8 mouse cellular contexts compared by ENCODE assay signal in the genomic region with DNA sequence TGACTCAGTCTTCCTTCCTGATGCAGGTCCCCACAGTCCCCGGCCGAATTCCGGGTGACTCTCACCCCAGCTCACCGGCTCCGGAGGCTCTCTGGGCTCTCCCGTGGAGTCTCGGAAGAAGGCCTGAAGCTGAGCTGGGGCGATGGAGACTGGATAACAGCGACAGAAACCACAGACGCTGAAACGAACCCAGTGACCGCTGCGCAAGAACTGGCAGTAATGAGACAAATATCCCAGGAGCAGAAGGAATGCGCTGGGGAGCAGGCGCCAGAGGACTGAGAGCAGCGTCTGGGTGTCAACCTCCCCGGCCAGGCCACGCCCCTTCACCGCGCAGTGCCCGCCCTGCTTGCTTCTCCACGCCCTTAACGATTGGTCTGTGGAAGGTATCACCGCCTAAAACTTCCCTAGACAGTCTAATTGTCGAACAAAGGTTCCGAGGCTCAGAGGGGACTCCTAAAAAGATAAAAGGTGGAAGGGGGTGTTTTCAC. TPM values are rescaled to one million over a fixed set of nuclear protein-coding genes. Genes with fewer than 3 reads are reported as not detected.
A peak's percentile ranks its signal among the peaks of the same experiment; 100 is the strongest.
DNase-seq lines count a peak whose midpoint lies in the region; ATAC-seq lines count a peak whose summit lies in the region.

A gene (minus strand): TSS at position 335 of the 488 bp plus-strand sequence.

- intact Hi-C loops in gastrocnemius, postnatal 14 days (cut with DNase I; ENCODE audit: low total_unique reads): loop anchor here (5.0 kb wide), 1 partner anchor 34 kb away; a partner anchor contains a TSS
- intact Hi-C loops in left cerebral cortex, postnatal 10 days (cut with DNase I): no loop called here

- ATAC-seq in inflammation-experienced regulatory T-cells, adult 6 months: peak; percentile 95
- ATAC-seq in megakaryocyte-erythroid progenitor cell, adult 5-6 weeks (replicated peaks; ENCODE audit: low FRiP score, low TSS enrichment, poor library complexity, severe bottlenecking): peak; percentile 92

- DNase-seq in adrenal gland, adult (ENCODE audit: inconsistent age in 2 of 2, low spot score in 1 of 2): peak; percentile 95 to 97
- peak; percentile 94 for DNase-seq in embryo, embryonic 10.5 days (ENCODE audit: low spot score)
- DNase-seq in gastrocnemius, postnatal 14 days: peak; percentile 97
- peak; percentile 83 to 95 for DNase-seq in left cerebral cortex, postnatal 10 days (ENCODE audit: extremely low spot score in 1 of 2, low spot score in 2 of 2)
- DNase-seq in right cerebral cortex, postnatal 25 days: peak; percentile 86
- DNase-seq in urinary bladder, postnatal 4 days (ENCODE audit: low spot score in 2 of 2): peak; percentile 93 to 97

RNA-seq across cellular contexts. Expression of the gene that starts here (rescaled TPM):
- total RNA-seq in gastrocnemius, postnatal 14 days (2021): 1 to 10 TPM; 2.9 to 3.3 TPM
- 10 to 100 TPM; 27.1 to 30.3 (median 28.6) TPM for polyA plus RNA-seq in inflammation-experienced regulatory T-cells, adult 6 months (2017; shearing (Covaris generic))
- 1 to 10 TPM; 2.7 to 3.1 TPM for total RNA-seq in left cerebral cortex, postnatal 10 days (2021)
- 3.9 and 8.1 TPM in 2 replicates for total RNA-seq in megakaryocyte-erythroid progenitor cell, adult 5-6 weeks (2014; fragmentation: Nextera tagmentation)
- 3.9 and 5.8 TPM in 2 replicates for total RNA-seq in megakaryocyte-erythroid progenitor cell, adult 5-6 weeks (2017)

Comparison
In these comparisons a context has a peak if more than half of its experiments do, and no peak if none do; other contexts are left out.
1. Peak in every context shown above with its lines: DNase-seq and ATAC-seq.